Mouse (Mus musculus) cerebellum, adult 2 months (tissue): ENCODE results near the gene Clnk.

Experiments
- CTCF ChIP-seq: fragments of 200-500 bp; IDR thresholded peaks from 2 replicates; pipeline ENCODE4 v1.5.1; 2011; ENCODE audit warnings: low read depth, mild to moderate bottlenecking, control low read depth, low read length, moderate library complexity, borderline replicate concordance; ENCODE audit not compliant: insufficient read depth
- POLR2A ChIP-seq: fragments of 200-500 bp; IDR thresholded peaks from 2 replicates; pipeline ENCODE4 v1.6.1; 2011; ENCODE audit warnings: low read length, control low read depth, borderline replicate concordance; ENCODE audit not compliant: insufficient read depth

GRCm38 (mm10) chr5:38839981-38840380 lies 36.6 kb downstream of the Clnk start:
- TF ChIP-seq POLR2A (no peak), CTCF (no peak)
